Comparison of ENCODE assay signal across 19 mouse cellular contexts in the genomic region with DNA sequence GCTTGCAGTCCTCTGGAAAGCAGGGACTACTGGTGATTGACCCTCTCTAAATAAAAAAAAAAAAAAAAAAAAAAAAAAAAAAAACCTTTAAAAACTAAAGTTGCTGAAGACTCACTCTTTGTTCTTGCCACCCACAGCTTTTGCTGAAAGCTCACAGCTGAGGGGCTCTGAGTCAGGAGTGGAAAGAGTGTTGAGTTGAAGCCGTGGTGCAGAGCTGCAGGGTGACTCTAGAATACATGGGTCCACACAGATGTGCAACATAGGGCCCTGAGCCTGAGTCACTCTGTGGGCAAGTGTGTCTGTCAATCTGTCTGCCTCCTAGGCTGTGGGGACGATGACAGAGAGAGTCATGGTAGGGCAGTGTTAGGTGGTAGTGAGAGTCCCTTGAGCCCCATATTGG.
A peak's percentile ranks its signal among the peaks of the same experiment; 100 is the strongest.
DNase-seq lines count a peak whose midpoint lies in the region; ATAC-seq and TF ChIP-seq lines count a peak whose summit lies in the region.
"Had no signal": no experiment of that assay in that cellular context is flagged by ENCODE, and none has a peak within 500 bp of the region (broad histone marks: within the 10 kb centered on the region; RNA-seq: fewer than 3 reads in every experiment).

No protein-coding gene starts in this region.

- H3K27me3 ChIP-seq in hindbrain, embryonic 13.5 days, result no peaks in the 10 kb centered on the region
- H3K27me3 ChIP-seq in hindbrain, postnatal 0 days (ENCODE audit: insufficient read depth, low read length), result no peaks in the 10 kb centered on the region
- H3K27me3 ChIP-seq: embryonic facial prominence, embryonic 12.5 days; forebrain, embryonic 12.5 days had no signal

- peaks cover 16% of the 10 kb centered on the region for H3K36me3 ChIP-seq in hindbrain, embryonic 13.5 days
- H3K36me3 ChIP-seq in hindbrain, postnatal 0 days (ENCODE audit: insufficient read depth, low read length), result no peaks in the 10 kb centered on the region
- H3K36me3 ChIP-seq: embryonic facial prominence, embryonic 12.5 days; forebrain, embryonic 12.5 days had no signal

- 0 out of 2 replicates have a peak overlapping the region, but pooled peaks have one; percentile 44 for H3K27ac ChIP-seq in hindbrain, embryonic 13.5 days
- no peak overlapping the region for H3K27ac ChIP-seq in hindbrain, postnatal 0 days
- peak overlapping the region; percentile 40; the same call in 1 of the 2 replicates for H3K27ac ChIP-seq in olfactory bulb, adult 2 months (ENCODE audit: insufficient read depth, low read depth, low read length)
- H3K27ac ChIP-seq: embryonic facial prominence, embryonic 10.5 days; embryonic facial prominence, embryonic 12.5 days; forebrain, embryonic 10.5 days; forebrain, embryonic 12.5 days had no signal

- H3K4me3 ChIP-seq in hindbrain, embryonic 13.5 days, result no peak overlapping the region
- no peak overlapping the region for H3K4me3 ChIP-seq in hindbrain, postnatal 0 days (ENCODE audit: low read length)
- no peak overlapping the region for H3K4me3 ChIP-seq in olfactory bulb, adult 2 months (ENCODE audit: insufficient read depth, low read depth, low read length)
- H3K4me3 ChIP-seq: embryonic facial prominence, embryonic 10.5 days; embryonic facial prominence, embryonic 12.5 days; forebrain, embryonic 10.5 days; forebrain, embryonic 12.5 days had no signal

- no peak overlapping the region for H3K4me2 ChIP-seq in hindbrain, embryonic 13.5 days
- H3K4me2 ChIP-seq in hindbrain, postnatal 0 days (ENCODE audit: low read depth, low read length), result no peak overlapping the region
- H3K4me2 ChIP-seq: embryonic facial prominence, embryonic 12.5 days; forebrain, embryonic 12.5 days had no signal

- TF ChIP-seq CTCF in hindbrain, postnatal 0 days (IDR thresholded peaks at IDR 0.05; ENCODE audit: low read depth), result no peak
- TF ChIP-seq CTCF in olfactory bulb, adult 2 months (IDR thresholded peaks at IDR 0.05; ENCODE audit: insufficient read depth, low read depth, low read length), result no peak

- no peak for DNase-seq in hindbrain, postnatal 0 days (ENCODE audit: low spot score)
- peak; percentile 20 for DNase-seq in NIH3T3 (ENCODE audit: low read depth)
- no peak for DNase-seq in right cerebral cortex, postnatal 36 days (ENCODE audit: low spot score in 2 of 2)
- DNase-seq: adrenal gland, adult 2 months; adrenal gland, postnatal 25 days; cerebellum, adult 11-12 months; cerebellum, adult 2 months; cerebellum, adult 9-10 months; cerebellum, postnatal 10 days; cerebellum, postnatal 25 days had no signal

- 0 out of 2 replicates have a peak, but pooled peaks cover 5% of the 10 kb centered on the region for H3K9me3 ChIP-seq in hindbrain, embryonic 13.5 days
- H3K9me3 ChIP-seq in hindbrain, postnatal 0 days (ENCODE audit: low read length), result no peaks in the 10 kb centered on the region

- no peak for TF ChIP-seq POLR2A in olfactory bulb, adult 2 months (IDR thresholded peaks at IDR 0.05; ENCODE audit: insufficient read depth, low read depth, low read length)

- WGBS in hindbrain, embryonic 13.5 days, result 76% methylated on average over 2 of the region's 2 CpGs
- 76% methylated on average over 2 of the region's 2 CpGs for WGBS in hindbrain, postnatal 0 days
- WGBS in olfactory bulb, adult 2 months, result 38% methylated on average over 2 of the region's 2 CpGs

- H3K9ac ChIP-seq in hindbrain, embryonic 13.5 days, result no peak overlapping the region
- no peak overlapping the region for H3K9ac ChIP-seq in hindbrain, postnatal 0 days (replicated peaks; ENCODE audit: low read length)
- H3K9ac ChIP-seq: embryonic facial prominence, embryonic 12.5 days; forebrain, embryonic 12.5 days had no signal

- no peak for ATAC-seq in hindbrain, embryonic 13.5 days (ENCODE audit: low FRiP score)
- ATAC-seq in hindbrain, postnatal 0 days, result no peak
- ATAC-seq in erythroid progenitor cell, adult 5-6 weeks (replicated peaks; ENCODE audit: low FRiP score, poor library complexity, severe bottlenecking), result no peak
- ATAC-seq: forebrain, embryonic 14.5 days; forebrain, embryonic 16.5 days had no signal

- H3K4me1 ChIP-seq in hindbrain, embryonic 13.5 days (replicated peaks), result peaks cover 14% of the 10 kb centered on the region
- no peaks in the 10 kb centered on the region for H3K4me1 ChIP-seq in hindbrain, postnatal 0 days (ENCODE audit: insufficient read depth, low read length)
- peaks cover 23% of the 10 kb centered on the region for H3K4me1 ChIP-seq in olfactory bulb, adult 2 months (ENCODE audit: control insufficient read depth, insufficient read depth, low read length)
- H3K4me1 ChIP-seq: embryonic facial prominence, embryonic 10.5 days; embryonic facial prominence, embryonic 12.5 days; forebrain, embryonic 10.5 days; forebrain, embryonic 12.5 days had no signal
